Mouse (Mus musculus) adrenal gland, adult 2 months (tissue): ENCODE measurements at regions not wholly inside any gene's neighbourhood (a gene's known extent, or its start where the extent isn't known, plus 50 kb on each side); places are given as distances from the start of the nearest gene placed in this dataset.

Experiments
- DNase-seq: peaks from one replicate; pipeline ENCODE4 v3.0.0; 2021

DNA sequence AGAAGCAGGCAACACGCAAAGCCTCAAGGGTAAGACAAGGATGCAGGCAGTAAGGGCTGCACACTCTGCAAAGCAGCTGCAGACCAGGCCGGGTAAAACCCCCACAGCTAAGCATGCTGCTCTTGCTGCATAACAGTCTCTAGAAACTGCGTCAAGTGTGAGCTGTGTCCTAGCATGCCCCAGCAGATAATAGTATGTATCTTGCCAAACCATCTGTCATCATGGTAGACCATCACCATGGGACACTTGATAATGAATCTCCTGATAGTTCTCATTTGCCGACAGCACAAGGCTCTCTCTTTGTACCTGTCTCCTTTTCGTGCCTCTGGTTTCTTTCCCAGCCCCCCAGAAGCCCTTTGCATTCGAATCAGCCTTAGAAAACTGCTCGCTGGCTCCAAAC, 52.5 kb upstream of the Ddx18 start:
- DNase-seq = no peak

- no peak for DNase-seq
Measured at GRCm38 (mm10) chr1:121618550-121618949, 50.8 kb upstream of the Ddx18 start.
